Mouse (Mus musculus) cerebellum, adult 18-20 months (tissue): ENCODE data around the gene A030003K21Rik.
"Not testable (repeated sequence)": the region's sequence is repeated elsewhere in the genome, so short reads cannot be mapped to it uniquely, and the experiment has no call there.

Experiments used
- DNase-seq, 2 experiments: peaks; one replicate each; pipeline ENCODE4 v3.0.0; 2021

The A030003K21Rik gene

DNA sequence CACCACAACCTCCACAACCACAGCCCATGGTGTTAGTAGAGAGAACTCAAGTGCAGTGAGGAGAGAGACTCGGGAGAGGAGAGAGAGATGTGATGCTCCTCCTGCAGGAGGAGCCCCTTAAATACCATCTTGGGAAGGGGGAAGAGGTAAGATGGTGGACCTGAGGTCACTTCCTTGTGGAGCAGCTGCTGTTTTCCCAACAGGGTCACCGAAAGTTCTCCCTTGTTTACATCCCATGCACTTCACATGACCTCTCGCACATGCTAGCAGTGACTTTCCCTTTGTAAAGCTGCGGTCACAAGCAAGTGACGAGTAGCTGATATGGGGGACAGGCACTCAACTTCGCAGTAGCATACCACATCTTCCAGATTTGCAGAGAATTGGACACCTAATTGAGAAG, at the start of gene A030003K21Rik:
A030003K21Rik (minus strand) TSS at position 94 of the 400 bp plus-strand sequence.
- DNase-seq: not testable (repeated sequence)

DNA sequence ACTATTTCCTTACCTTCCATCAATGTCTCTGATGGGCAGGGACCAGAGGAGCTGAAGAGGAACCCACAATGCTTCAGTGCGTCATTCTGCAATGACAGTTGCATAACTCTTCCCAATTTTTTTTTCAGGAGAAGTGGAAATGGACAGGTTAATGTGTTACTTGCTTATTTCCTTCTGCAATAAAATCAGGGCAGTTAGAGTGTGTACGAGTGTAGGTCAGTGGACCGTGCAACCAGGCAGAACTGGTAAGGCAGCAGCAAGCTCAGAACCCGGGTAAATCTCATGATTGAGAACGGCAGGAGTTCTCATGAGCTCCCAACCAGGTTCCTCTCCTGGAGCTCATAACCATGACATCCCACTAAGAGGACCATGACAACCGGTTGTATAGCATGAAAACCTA, 48.9 kb upstream of the A030003K21Rik start:
- DNase-seq: no peak

DNA sequence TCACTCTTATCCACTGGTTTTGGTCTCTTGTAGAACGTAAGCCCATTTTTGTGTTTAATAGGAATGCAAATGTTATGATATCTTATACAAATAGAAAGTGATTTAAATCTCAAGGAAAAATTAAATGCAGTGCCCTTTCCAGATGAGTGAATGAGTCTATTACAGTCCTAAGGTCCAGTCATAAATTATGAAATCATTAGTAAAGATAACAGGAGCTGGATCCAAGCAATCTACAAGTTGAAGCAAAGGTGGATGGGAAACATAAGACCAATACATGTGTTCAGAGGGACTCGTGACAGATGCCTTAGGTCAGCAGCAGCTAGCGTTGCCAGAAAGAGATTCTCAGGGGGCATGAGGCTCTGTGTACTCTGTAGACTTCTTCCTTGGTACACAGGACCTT, 48.4 kb upstream of the A030003K21Rik start:
- DNase-seq: no peak

DNA sequence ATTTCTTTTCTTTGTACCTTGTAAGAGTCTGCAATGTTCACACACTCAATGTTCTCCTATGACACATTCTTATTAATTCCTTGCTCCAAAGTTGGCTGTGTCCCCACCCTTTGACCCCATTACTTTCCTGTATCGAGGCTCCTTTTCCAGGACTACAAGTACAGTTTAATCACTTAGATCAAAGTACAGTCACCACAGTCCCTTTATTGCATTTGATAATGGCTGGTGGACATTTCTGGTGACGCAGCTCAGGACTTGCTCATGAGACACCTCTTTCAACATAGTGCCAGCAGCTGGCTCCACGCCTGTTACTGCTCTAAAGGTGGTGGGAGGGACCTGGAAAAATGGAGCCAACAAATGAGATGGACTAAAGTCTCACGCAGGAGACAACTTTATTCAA, 47.9 kb upstream of the A030003K21Rik start:
- no peak for DNase-seq

DNA sequence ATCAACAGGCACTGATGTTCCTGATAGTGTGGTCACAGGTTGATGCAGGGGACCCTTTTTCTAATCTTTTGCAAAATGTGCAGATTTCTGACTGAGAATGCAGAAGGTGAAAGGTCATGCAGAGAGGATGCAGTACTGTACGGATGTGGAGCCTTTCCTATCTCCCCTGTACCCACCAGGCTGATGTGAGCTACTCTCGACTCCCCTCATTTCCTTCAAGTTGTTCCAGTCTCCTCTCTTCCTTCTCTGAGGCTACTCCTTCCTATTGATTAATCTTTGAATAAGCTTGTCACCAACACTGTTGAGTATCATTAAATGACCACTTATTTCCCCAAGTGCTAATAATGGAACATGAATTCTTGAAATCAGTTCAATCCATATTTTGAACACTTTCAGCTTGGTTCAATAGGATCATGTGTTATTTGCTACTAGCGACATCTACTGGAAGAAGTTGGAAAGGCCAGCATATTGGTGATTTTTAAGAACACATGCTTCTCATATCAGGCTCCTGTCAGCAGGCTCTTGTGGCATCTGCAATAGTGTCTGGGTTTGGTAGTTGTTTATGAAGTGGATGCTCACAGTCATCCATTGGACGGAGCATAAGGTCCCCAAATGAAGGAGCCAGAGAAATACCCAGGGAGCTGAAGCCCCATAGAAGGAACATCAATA, 44.5 kb upstream of the A030003K21Rik start:
- DNase-seq: peak; percentile 23 to 53

DNA sequence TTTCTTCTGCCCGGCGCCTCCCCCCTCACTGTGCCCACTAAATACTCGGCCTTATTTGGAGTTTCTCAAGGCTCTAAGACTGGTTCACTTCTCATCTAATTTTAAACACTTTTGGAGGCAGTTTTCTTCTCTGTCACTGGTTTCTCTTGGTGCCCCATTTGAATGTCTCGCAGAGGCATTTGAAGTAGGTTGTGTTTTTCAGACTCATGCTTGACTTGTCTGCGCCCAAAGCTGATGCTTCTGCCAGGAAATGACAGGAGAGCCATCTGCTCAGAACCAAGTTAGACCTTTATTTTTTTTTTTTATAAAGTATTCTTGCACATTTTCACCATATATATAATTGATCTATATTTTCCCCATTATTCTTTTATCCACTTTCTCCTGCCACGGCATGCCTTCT, 43.5 kb upstream of the A030003K21Rik start:
- no peak for DNase-seq

DNA sequence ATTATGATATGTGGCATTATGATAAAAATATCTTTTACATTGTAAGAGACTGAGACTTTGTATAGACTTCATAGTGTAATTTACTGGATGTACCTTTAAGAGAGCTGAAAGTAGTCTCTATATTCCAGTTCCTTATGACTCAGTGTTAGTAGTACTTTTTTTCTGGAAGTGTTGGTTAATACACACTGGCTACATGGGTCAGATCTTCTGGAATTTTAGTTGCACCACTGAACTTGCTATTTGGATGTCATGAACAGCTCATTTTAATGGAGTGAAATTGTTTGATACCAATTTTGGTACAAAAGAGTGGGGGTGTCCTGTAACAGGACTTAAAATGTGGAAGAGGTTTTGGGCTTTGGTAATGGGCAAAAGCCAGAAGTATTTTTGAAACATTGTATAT, 34.7 kb upstream of the A030003K21Rik start:
- no peak for DNase-seq

DNA sequence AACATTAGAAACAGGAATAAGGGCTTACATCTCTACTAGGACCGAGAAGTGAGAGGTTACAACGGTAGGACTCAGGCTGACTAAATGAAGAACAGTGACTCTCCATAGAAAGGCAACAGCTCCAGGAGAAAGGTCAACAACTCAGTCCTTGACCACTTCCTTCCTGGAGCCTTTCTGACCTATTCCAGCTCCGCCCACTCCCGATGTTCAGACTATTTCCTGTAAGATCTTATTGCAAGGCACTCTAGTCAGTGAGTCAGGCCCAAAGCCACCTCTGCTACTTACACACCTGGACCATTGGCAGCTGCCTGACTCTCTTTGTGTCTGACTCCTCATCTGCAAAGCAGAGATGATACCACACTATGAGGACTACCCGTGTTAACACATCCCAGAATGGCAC, 32.6 kb upstream of the A030003K21Rik start:
- DNase-seq: no peak

DNA sequence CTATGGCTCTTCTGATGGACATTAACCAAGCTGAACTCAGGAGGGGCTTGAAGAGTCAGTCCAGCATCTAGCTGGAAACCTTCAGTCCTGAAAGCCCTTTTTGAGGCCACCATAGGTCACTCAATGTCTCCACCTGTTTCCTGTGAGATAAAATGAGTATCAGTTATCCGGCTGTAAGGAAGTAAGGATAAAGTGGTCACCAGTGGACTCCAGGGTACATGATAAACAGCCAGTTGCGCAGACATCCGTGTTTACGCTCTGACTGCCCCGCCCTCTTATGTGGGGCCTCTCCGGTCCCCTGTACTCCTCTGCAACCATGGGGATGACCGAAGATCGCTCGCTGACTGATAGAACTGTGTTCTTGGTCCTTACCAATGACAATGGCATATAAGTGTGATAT, 31.2 kb upstream of the A030003K21Rik start:
- no peak for DNase-seq

DNA sequence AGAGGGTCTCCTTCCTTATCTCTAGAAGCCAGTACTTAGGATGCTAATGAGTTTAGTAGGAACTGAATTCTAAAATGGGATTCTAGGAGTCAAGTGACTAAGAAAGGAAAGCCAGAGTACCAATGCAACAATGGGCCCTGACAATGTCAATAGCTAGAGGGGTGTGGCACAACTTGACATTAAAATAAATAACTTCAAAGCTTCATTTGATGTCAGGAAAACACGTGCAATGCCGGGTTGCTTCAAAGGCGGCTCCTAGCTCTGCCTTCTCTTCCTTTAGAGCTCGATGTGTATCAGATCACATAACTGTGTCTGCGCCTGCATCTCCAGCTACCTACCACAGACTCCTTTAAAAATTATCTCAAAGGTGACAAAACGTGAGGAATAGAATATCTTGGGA, 30.7 kb upstream of the A030003K21Rik start:
- no peak for DNase-seq

DNA sequence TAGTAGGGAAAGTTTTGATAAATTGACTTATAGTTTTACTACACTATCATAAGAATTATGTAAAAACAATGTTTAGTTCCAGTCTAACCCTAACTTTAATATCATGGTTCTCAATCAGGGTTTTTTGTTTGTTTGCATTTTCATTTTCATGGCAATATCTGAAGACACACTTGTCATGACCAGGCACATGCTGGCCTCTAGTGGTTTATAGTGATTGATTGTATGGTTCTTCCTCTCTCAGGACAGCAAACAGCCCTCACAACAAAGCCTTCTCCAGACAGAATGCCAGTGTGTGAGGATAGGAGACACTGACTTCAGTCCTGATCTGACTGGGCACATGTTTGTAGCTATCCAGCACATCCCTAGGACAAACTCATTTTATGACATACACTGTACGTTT, 30.1 kb upstream of the A030003K21Rik start:
- no peak for DNase-seq

DNA sequence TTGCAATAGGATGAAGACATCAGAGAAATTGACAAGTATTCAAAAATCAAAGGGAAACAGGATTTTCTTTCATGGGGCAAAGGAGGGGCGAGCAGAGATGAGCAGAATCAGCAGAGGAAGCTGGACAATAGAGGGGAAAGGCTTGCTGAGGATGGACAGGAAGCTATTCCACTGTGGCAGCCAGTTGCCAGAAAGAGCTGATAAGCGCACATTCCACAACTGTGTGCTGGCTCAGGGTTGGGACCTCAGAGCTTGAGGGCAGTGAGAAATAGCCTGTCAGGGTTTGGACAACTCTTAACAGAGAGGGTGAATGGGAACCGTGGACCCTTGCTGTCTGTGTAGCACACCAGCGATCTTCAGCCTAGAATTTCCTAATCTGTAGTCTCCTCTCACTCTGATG, 28.9 kb upstream of the A030003K21Rik start:
- no peak for DNase-seq

DNA sequence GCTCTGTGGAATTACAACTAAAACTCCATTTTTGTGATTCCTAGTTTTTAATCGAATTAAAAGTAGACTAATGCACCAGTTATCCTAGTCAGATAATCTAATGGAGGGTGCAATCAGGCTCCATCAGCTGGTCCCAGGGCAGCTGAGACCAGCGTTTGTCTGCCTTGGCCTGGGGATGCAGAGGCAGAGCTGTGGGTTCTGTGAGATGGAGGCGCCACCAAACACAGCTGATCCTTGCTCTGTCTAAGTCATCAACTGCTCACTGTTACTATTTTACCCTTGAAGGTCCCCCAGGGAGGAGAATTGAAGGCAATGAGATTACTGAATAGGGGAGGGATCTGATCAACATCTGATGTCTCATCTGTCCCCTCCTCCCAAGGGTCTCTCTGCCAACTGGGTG, 23.2 kb upstream of the A030003K21Rik start:
- no peak for DNase-seq

DNA sequence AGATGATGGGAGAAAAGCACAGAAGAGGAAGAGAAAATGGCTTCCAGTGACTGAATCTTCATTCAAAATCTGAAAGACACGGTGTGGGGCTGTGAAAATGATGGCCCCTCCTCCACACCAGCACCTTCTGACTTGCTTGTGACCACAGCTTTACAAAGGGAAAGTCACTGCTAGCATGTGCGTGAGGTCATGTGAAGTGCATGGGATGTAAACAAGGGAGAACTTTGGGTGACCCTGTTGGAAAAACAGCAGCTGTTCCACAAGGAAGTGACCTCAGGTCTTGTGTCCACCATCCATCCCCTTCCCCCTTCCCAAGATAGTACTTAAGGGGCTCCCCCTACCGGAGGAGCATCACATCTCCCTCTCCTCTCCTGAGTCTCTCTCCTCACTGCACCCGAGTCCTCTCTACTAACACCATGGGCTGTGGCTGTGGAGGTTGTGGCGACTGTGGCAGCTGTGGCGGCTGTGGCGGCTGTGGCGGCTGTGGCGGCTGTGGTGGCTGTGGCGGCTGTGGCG, 16.7 kb upstream of the A030003K21Rik start, which contains the start of gene Gm47955:
Gm47955 (plus strand) TSS at position 417 of the 516 bp plus-strand sequence.
- DNase-seq: no peak

DNA sequence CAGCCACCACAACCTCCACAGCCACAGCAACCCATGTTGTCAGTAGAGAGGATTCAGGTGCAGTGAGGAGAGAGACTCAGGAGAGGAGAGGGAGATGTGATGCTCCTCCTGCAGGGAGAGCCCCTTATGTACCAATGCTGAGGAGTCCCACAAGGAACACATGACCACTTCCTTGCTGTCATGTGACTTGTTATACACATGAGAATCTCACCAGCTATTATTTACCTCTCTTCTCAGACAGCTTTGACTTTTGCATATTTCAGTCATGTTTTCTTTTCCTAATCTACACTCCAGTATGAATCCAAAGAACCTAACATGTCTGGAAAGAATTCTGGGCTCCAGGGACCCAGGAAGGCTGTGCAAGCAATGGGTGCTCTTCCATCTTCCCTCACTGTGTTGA, 12.7 kb upstream of the A030003K21Rik start, which contains the start of gene Gm7544:
Gm7544 (minus strand) TSS at position 101 of the 400 bp plus-strand sequence.
- DNase-seq: not testable (repeated sequence)

DNA sequence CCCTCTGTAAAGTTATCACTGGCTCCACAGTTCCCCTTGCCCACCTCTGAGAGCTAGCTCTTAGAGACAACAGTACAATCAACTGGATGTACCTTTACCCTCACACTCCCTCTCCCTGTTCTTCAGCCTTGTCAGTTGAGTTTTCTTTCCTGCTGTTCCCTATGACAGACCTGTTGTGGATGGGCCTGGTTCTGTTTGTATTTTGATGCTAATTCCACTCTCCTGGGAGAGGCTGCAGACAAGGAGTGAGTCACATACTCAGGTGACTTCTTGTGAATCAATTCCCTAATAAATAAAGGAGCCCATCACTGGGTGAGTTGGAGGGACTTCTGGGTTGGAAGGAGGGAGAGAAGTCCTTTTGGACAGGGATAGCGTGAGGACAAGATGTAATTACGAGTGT, 5.4 kb upstream of the A030003K21Rik start:
- DNase-seq: no peak

DNA sequence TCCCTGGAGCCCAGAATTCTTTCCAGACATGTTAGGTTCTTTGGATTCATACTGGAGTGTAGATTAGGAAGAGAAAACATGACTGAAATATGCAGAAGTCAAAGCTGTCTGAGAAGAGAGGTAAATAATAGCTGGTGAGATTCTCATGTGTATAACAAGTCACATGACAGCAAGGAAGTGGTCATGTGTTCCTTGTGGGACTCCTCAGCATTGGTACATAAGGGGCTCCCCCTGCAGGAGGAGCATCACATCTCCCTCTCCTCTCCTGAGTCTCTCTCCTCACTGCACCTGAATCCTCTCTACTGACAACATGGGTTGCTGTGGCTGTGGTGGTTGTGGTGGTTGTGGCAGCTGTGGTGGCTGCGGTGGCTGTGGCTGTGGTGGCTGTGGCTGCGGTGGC, 2.8 kb upstream of the A030003K21Rik start:
- DNase-seq: not testable (repeated sequence)

DNA sequence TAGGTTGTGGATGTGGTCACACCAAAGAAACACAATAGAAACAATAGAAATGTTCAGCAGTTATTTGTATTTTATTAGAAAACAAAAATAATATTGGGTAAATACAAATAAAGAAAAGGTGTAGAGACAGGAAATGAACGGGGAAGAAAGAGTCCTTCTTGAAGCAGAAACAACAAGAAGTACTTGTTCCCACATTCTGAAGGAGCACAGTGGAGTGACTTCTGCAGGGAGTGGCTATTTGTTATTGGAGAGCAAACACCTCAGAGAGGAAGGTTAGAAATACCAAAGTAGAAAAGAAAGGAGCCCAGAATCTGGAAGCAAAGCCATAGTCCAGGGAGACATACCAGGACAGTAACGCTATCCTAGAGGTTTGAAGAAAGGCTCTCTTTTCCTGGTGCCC, 683 bp downstream of the A030003K21Rik start:
- not testable (repeated sequence) for DNase-seq

DNA sequence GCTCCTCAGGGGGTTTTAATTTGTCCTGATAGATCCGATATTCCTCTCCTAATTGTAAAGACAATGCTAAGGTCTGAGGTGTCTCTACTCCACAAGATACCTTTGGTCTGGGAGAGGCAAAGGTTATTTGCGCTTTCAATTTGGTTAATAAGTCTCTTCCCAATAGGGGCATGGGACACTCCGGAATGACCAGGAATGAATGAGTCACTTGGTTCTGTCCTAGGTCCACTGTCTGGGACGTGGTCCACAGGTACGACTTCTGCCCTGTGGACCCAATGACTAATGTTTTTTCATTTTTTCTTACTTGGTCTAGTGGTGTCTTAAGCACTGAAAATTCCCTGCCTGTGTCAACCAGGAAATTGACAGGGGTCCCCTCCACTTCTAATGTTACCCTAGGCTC, 4.5 kb downstream of the A030003K21Rik start:
- DNase-seq: no peak

DNA sequence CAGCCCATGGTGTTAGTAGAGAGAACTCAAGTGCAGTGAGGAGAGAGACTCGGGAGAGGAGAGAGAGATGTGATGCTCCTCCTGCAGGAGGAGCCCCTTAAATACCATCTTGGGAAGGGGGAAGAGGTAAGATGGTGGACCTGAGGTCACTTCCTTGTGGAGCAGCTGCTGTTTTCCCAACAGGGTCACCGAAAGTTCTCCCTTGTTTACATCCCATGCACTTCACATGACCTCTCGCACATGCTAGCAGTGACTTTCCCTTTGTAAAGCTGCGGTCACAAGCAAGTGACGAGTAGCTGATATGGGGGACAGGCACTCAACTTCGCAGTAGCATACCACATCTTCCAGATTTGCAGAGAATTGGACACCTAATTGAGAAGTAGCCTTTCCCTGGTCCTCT, 11.9 kb downstream of the A030003K21Rik start, which contains the start of gene Gm6217:
Gm6217 (minus strand) TSS at position 74 of the 400 bp plus-strand sequence.
- not testable (repeated sequence) for DNase-seq

DNA sequence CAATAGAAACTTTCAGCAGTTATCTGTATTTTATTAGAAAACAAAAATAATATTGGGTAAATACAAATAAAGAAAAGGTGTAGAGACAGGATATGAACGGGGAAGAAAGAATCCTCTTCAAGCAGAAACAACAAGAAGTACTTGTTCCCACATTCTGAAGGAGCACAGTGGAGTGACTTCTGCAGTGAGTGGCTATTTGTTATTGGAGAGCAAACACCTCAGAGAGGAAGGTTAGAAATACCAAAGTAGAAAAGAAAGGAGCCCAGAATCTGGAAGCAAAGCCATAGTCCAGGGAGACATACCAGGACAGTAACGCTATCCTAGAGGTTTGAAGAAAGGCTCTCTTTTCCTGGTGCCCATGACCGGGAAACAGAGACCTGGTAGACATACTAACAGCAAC, 12.6 kb downstream of the A030003K21Rik start:
- DNase-seq: not testable (repeated sequence)

DNA sequence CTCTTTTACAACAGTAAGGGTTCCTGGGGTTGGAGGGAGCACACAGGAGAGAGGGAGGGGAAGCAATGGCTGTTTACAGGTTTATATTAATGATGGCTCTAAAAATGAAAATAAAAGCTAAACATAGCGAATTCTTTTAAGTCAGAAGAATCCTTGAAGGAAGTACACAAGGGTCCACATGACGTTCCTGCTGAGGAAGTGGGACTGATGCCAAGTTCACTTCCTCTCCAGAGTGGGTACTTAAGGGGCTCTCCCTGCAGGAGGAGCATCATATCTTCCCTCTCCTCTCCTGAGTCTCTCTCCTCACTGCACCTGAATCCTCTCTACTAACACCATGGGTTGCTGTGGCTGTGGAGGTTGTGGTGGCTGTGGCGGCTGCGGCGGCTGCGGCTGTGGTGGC, 18.5 kb downstream of the A030003K21Rik start, which contains the start of gene A030014E15Rik:
A030014E15Rik (plus strand) TSS at position 268 of the 400 bp plus-strand sequence.
- DNase-seq: no peak

DNA sequence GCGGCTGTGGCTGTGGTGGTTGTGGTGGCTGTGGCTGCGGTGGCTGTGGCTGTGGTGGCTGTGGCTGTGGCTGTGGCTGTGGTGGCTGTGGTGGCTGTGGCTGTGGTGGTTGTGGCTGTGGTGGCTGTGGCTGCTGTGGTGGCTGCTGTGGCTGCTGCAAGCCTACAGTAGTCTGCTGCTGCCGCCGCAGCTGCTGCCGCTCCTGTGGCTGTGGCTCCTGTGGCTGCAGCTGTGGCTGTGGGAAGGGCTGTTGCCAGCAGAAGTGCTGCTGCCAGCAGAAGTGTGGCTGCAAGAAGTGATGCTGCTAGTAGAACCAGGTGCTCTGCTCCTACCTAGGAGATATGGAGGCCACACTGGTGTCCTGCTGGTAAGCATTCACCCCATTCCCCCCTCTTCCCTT, 29.8 kb downstream of the A030003K21Rik start:
- DNase-seq: not testable (repeated sequence)

DNA sequence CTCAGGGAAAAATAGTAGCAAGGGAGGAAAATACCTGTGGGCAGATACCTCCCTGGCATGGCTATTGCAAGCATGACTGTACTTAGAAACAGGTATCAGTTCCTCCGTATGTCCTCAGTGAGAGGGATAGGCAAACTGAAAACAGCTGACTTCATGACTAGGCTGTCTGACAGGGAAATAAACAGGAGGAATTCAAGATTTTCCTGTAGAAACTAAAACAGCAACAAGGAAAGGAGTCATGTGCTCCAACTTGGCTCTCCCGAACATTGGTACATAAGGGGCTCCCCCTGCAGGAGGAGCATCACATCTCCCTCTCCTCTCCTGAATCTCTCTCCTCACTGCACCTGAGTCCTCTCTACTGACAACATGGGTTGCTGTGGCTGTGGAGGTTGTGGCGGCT, 30.2 kb downstream of the A030003K21Rik start, which contains the start of gene A030005L19Rik:
A030005L19Rik (plus strand) TSS at position 301 of the 400 bp plus-strand sequence.
- DNase-seq: no peak
